Mouse (Mus musculus) forebrain, embryonic 14.5 days (tissue): ENCODE data around the gene Eefsec. TPM values are rescaled to one million over a fixed set of nuclear protein-coding genes. Genes with fewer than 3 reads are reported as not detected.

Experiments used
- ATAC-seq: fragments of 200-750 bp; cut with Nextera tagmentation; 2 replicates; pipeline ENCODE4 v1.8.0; 2017; ENCODE audit warnings: mild to moderate bottlenecking, moderate library complexity
- DNase-seq: peaks from one replicate; pipeline ENCODE4 v3.0.0-alpha.2; 2015; ENCODE audit warnings: low spot score
- H3K27ac ChIP-seq: fragments of 300-500 bp; sonication (generic); 2 replicates; pipeline ENCODE4 v1.5.1; 2014; ENCODE audit warnings: low read depth, mild to moderate bottlenecking, control low read depth, low read length, moderate library complexity
- H3K27me3 ChIP-seq: fragments of 300-500 bp; sonication (generic); replicated peaks from 2 replicates; pipeline ENCODE4 v1.6.1; 2014; ENCODE audit warnings: low read length, control low read depth, mixed read lengths; ENCODE audit not compliant: control insufficient read depth, insufficient read depth
- H3K36me3 ChIP-seq: fragments of 300-500 bp; sonication (generic); 2 replicates; pipeline ENCODE4 v1.6.1; 2014; ENCODE audit warnings: low read length, control low read depth; ENCODE audit not compliant: control insufficient read depth, insufficient read depth
- H3K4me1 ChIP-seq: fragments of 300-500 bp; sonication (generic); 2 replicates; pipeline ENCODE4 v1.6.1; 2014; ENCODE audit warnings: antibody characterized with exemption, low read length, control low read depth; ENCODE audit not compliant: control insufficient read depth, insufficient read depth
- H3K4me2 ChIP-seq: fragments of 300-500 bp; sonication (generic); 2 replicates; pipeline ENCODE4 v1.6.1; 2014; ENCODE audit warnings: mild to moderate bottlenecking, control low read depth, low read length
- H3K4me3 ChIP-seq: fragments of 300-500 bp; sonication (generic); 2 replicates; pipeline ENCODE4 v1.5.1; 2014; ENCODE audit warnings: low read depth, low read length, control low read depth
- H3K9ac ChIP-seq: fragments of 300-500 bp; sonication (generic); 2 replicates; pipeline ENCODE4 v1.6.1; 2014; ENCODE audit warnings: mild to moderate bottlenecking, low read length, control low read depth, moderate library complexity
- H3K9me3 ChIP-seq: fragments of 300-500 bp; sonication (generic); replicated peaks from 2 replicates; pipeline ENCODE4 v1.6.1; 2016; ENCODE audit warnings: low read length, control low read depth, mixed read lengths; ENCODE audit not compliant: control insufficient read depth
- WGBS: fragments of 180-500 bp; shearing (Covaris S2); extraction: QIAGEN DNeasy Blood & Tissue Kit; methylation state at CpG from one replicate; pipeline ENCODE4 v1.1.7; 2014; 5-methylcytosine and 5-hydroxymethylcytosine counted together
- polyA plus RNA-seq: library from polyadenylated mRNA; unstranded; fragments of >200 nt; fragmentation: Nextera tagmentation; extraction: Ambion mirVana; gene quantifications from 2 replicates; pipeline ENCODE4 v1.2.1, GENCODE M21; 2014

The Eefsec gene
- polyA plus RNA-seq, 1 experiment from 2014 or later, result 33.1 TPM

- H3K4me2 ChIP-seq, result no peak overlapping the region
- H3K27ac ChIP-seq, result no peak overlapping the region
- no peak overlapping the region for H3K4me3 ChIP-seq
- DNase-seq (no peak), ATAC-seq (no peak)
- H3K27me3 ChIP-seq, result no peaks in the 10 kb centered on the region
- no peak overlapping the region for H3K9ac ChIP-seq
- no peaks in the 10 kb centered on the region for H3K4me1 ChIP-seq
- no peaks in the 10 kb centered on the region for H3K36me3 ChIP-seq
- H3K9me3 ChIP-seq, result no peaks in the 10 kb centered on the region
- 83% methylated on average over 4 of the region's 4 CpGs for WGBS
These were observed 140.1 kb downstream of the Eefsec start for GRCm38 (mm10) chr6:88306100-88306746.

- no peaks in the 10 kb centered on the region for H3K4me1 ChIP-seq
- no peaks in the 10 kb centered on the region for H3K27me3 ChIP-seq
- no peak overlapping the region for H3K4me2 ChIP-seq
- H3K36me3 ChIP-seq, result 0 out of 2 replicates have a peak, but pooled peaks cover 5% of the 10 kb centered on the region
- DNase-seq (no peak), ATAC-seq (no peak)
- 76% methylated on average over 7 of the region's 7 CpGs for WGBS
- no peak overlapping the region for H3K27ac ChIP-seq
- no peaks in the 10 kb centered on the region for H3K9me3 ChIP-seq
- H3K4me3 ChIP-seq, result no peak overlapping the region
- no peak overlapping the region for H3K9ac ChIP-seq
These were observed 145.1 kb downstream of the Eefsec start for GRCm38 (mm10) chr6:88301234-88301633.

- no peaks in the 10 kb centered on the region for H3K4me1 ChIP-seq
- H3K4me2 ChIP-seq, result no peak overlapping the region
- no peak overlapping the region for H3K27ac ChIP-seq
- 71% methylated on average over 2 of the region's 2 CpGs for WGBS
- H3K27me3 ChIP-seq, result no peaks in the 10 kb centered on the region
- no peak overlapping the region for H3K4me3 ChIP-seq
- no peak for ATAC-seq
- H3K9me3 ChIP-seq, result no peaks in the 10 kb centered on the region
- no peak overlapping the region for H3K9ac ChIP-seq
- DNase-seq, result no peak
- H3K36me3 ChIP-seq, result 0 out of 2 replicates have a peak, but pooled peaks cover 7% of the 10 kb centered on the region
These were observed 146.8 kb downstream of the Eefsec start for GRCm38 (mm10) chr6:88299491-88299890.

GRCm38 (mm10) chr6:88292274-88292909 lies 153.9 kb downstream of the Eefsec start:
- no peaks in the 10 kb centered on the region for H3K9me3 ChIP-seq
- H3K27me3 ChIP-seq, result no peaks in the 10 kb centered on the region
- 83% methylated on average over 4 of the region's 4 CpGs for WGBS
- no peak for DNase-seq
- no peak overlapping the region for H3K4me3 ChIP-seq
- no peak for ATAC-seq
- H3K4me1 ChIP-seq, result no peaks in the 10 kb centered on the region
- no peak overlapping the region for H3K9ac ChIP-seq
- no peak overlapping the region for H3K4me2 ChIP-seq
- H3K36me3 ChIP-seq, result 0 out of 2 replicates have a peak, but pooled peaks cover 5% of the 10 kb centered on the region
- no peak overlapping the region for H3K27ac ChIP-seq

- Histone ChIP-seq H3K4me2 (no peak overlapping the region), H3K27me3 (no peaks in the 10 kb centered on the region), H3K9ac (no peak overlapping the region), H3K9me3 (no peaks in the 10 kb centered on the region), H3K4me3 (no peak overlapping the region), H3K4me1 (no peaks in the 10 kb centered on the region), H3K36me3 (no peaks in the 10 kb centered on the region), H3K27ac (no peak overlapping the region)
- ATAC-seq (peak; percentile 86), DNase-seq (peak; percentile 83)
- WGBS, result 29% methylated on average over 6 of the region's 6 CpGs
These were observed 156.1 kb downstream of the Eefsec start for GRCm38 (mm10) chr6:88290129-88290766.

- H3K4me1 ChIP-seq, result no peaks in the 10 kb centered on the region
- H3K27me3 ChIP-seq, result no peaks in the 10 kb centered on the region
- H3K36me3 ChIP-seq, result 0 out of 2 replicates have a peak, but pooled peaks cover 3% of the 10 kb centered on the region
- no peak overlapping the region for H3K9ac ChIP-seq
- no peak overlapping the region for H3K27ac ChIP-seq
- H3K4me2 ChIP-seq, result no peak overlapping the region
- no peaks in the 10 kb centered on the region for H3K9me3 ChIP-seq
- ATAC-seq, result no peak
- no peak for DNase-seq
- WGBS, result 59% methylated on average over 2 of the region's 2 CpGs
- no peak overlapping the region for H3K4me3 ChIP-seq
These were observed 168.2 kb downstream of the Eefsec start for GRCm38 (mm10) chr6:88278141-88278540.

- Histone ChIP-seq H3K4me2 (no peak overlapping the region), H3K4me3 (no peak overlapping the region), H3K27ac (no peak overlapping the region), H3K27me3 (no peaks in the 10 kb centered on the region), H3K36me3 (0 out of 2 replicates have a peak, but pooled peaks cover 3% of the 10 kb centered on the region), H3K4me1 (no peaks in the 10 kb centered on the region), H3K9ac (no peak overlapping the region), H3K9me3 (no peaks in the 10 kb centered on the region)
- 91% methylated on average over 4 of the region's 4 CpGs for whole genome bisulfite sequencing
- ATAC-seq, result no peak
- DNase-seq, result no peak
These were observed 169.1 kb downstream of the Eefsec start for GRCm38 (mm10) chr6:88277242-88277641.

GRCm38 (mm10) chr6:88276221-88276620 lies 170.1 kb downstream of the Eefsec start:
- no peak overlapping the region for H3K9ac ChIP-seq
- H3K4me1 ChIP-seq, result peaks cover 3% of the 10 kb centered on the region; the same call in 1 of the 2 replicates
- 81% methylated on average over 4 of the region's 4 CpGs for WGBS
- DNase-seq, result no peak
- H3K4me2 ChIP-seq, result no peak overlapping the region
- no peaks in the 10 kb centered on the region for H3K9me3 ChIP-seq
- no peak overlapping the region for H3K4me3 ChIP-seq
- H3K36me3 ChIP-seq, result 0 out of 2 replicates have a peak, but pooled peaks cover 3% of the 10 kb centered on the region
- H3K27ac ChIP-seq, result no peak overlapping the region
- no peak for ATAC-seq
- no peaks in the 10 kb centered on the region for H3K27me3 ChIP-seq

GRCm38 (mm10) chr6:88274623-88275022 lies 171.7 kb downstream of the Eefsec start:
- Histone ChIP-seq H3K4me2 (no peak overlapping the region), H3K4me1 (peaks cover 3% of the 10 kb centered on the region; the same call in 1 of the 2 replicates), H3K36me3 (no peaks in the 10 kb centered on the region), H3K9ac (no peak overlapping the region), H3K27ac (no peak overlapping the region), H3K27me3 (no peaks in the 10 kb centered on the region), H3K9me3 (no peaks in the 10 kb centered on the region), H3K4me3 (no peak overlapping the region)
- ATAC-seq, result no peak
- WGBS, result 94% methylated on average over 6 of the region's 6 CpGs
- DNase-seq, result no peak
